Mouse (Mus musculus): ENCODE results near the gene Rims1. TPM values are rescaled to one million over a fixed set of nuclear protein-coding genes. Genes with fewer than 3 reads are reported as not detected.

Rims1 gene
- under 1 TPM; 0.96 TPM for total RNA-seq (2021)
- long read RNA-seq, experiment 1, partial matches to known transcripts: 1 of 2 reads
- long read RNA-seq, experiment 1, other reads (novel, unspliced or antisense): 1 of 2 reads
- long read RNA-seq, experiment 2, partial matches to known transcripts: 0 of 2 reads
- long read RNA-seq, experiment 2, other reads (novel, unspliced or antisense): 1 of 2 reads

DNA sequence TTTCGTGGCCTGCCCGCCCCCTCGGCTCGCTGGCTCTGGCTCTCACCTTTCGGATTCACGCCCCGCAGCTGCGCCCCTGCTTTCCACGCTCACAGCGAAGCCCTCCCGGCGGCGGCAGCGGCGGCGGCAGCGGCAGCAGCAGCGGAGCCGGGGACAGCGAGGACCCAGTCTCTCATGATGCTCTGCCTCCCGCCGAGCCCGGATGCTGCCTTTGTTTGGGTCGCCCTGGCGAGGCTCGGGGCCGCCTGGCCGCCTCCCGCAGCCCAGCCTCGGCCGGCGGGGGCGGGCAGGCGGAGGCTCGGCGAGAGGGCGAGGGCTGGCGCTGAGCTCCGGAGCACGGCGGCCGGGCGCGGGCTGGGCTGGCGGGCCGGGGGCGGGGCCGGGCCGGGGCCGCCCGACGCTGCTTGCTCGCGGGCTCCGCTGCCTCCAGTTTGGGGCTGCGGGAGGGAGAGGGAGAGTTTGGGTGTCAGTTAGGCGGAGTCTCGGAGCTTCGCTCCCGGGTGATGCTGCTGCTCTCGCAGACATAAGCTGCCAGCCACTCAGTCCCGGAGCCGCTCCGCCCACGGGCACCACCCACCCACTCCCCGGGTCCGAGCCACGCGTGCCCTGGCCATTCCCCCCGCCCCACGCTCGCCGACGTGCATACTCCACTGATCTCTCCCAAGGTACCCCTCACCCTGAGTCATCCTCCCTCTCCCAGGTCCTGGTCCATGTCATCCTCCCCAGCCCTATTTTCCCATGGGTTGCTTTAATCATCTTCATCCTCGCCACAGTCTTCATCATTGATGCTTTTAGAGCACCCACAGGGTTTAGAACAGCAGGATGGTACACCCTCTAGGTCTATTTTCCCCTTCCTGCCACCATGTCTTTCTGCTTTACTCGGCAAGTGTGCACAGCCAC, at the start of gene Rims1:
TSS of gene Rims1 (minus strand) at position 269 of the 900 bp plus-strand sequence.
- DNase-seq (ENCODE audit: low spot score in 2 of 2): peak; percentile 24 to 31

DNA sequence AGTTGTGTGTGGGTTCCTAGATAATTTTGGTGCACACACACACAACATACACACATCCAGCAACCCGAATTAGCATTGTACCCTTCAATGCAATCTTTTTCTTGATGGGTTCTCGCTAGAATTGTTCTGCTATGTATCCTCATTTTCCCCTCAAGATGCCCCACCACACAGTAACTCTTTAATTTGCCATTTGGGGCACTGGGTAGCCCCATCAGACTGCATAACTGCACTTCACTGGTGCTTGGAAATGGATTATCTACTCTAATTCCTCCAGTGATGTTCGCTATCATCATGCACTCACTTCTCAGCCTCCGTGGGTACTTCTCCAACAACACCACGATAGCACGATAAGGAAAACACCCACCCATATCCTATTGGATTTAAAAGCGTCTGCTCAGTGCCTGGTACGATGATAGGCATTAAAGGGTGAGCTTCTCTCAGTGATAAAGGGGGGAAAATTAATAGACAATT, 867 bp upstream of the Rims1 start:
- no peak for DNase-seq (ENCODE audit: low spot score in 2 of 2)

DNA sequence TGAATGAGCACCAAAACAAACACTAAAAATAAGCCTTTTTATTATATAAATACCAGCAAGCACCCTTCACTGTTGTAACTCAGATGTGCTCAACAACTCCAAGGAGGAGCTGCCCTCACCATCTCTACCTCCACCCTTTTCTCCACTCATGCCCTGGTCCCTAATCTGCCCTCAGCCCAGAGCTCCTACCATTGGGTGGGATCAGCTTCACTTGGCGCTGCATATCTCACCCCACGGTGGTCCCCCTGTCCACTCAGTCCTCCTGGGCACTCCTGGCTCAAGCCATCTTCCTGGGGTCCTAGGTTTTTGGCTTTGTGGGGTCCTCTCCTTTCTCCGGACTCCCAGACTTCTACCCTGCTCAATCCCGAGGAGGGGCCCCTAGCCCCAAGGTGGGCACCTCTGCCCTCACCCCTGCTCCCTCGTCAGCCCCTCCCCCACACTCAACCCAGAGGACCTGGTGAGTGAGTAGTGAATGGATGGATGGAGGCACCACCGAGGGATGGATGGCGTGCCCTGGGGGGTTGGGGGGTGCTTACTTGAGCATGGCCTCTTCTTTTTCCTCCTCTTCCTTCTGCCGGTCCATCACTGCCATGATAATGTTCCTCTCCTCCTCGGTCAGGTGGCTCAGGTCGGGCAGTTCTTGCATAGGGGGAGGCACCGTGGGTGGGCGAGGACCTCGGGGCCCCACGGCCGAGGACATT, 619 bp downstream of the Rims1 start:
- DNase-seq (ENCODE audit: low spot score in 2 of 2): peak in 1 of 2 experiments; percentile 26

DNA sequence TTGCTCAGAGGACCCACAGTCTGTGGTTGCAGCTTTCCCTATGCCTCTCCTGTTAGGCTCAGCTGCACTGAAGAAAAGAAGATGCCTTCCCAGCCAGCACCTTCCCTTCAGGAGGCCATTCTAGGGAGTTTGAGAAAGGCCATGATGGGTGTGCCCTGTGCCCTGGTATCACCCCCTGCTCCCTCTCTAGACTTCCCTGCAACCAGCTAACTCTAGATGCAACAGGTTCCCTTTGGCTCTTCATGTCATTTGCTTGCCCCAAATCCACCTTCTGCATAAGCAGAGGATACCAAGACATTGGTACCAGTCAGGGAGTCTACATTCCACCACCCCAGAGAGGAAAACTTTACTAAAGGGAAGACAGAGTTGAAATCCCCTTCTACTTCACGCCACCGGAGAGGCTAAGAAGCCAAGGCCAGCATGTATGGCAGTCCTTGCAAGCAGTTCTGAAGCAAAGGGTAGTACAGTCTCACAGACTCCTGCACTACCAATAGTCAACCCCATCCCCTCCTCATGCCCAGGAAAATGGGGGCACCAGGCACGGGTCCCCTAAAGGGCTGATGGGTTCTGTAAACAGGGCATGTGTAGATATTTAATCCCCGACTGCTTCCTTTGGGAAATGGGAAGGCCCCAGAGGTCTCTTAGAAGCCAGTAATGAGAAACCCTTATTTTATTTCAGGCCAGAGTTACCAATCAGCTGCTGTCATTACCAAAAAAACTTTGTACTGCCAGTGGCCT, 1.5 kb downstream of the Rims1 start:
- DNase-seq (ENCODE audit: low spot score in 2 of 2): no peak

DNA sequence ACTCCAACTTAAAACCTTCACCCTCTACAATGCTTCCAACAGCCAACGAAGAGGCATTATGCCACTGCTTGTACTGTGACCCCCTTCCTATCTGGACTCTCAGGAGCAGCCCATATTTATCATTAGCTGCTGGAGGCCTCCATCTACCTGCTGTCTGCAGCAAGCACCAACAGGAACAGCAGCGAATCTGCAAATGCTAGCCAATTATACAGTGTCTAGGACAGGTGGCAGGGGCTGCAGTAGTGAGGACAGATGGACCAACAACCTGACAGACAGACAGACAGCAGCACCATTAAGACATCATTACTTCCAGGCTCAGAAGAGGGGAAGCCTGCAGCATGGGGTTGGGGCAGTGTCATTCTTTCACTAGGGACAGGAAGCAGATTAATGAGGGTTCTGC, 2.3 kb downstream of the Rims1 start:
- no peak for DNase-seq (ENCODE audit: low spot score in 2 of 2)

DNA sequence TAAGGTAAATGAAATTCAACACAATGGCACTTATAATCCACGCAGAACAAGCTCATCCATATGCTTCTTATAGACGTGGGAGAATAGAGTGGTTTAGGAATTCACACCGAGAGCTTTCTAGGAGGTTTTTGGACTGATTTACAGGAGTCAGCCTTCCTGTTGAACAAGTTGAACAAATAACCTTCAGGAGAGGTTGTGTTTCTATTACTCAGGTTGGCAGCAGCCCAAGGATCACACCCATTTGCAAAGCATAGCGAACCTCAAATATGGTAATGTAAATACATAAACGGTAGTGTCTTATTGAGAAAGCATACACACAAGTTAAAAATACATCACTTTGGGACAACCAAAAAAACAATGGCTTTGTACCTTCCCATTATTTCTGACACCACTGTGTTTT, 5.5 kb downstream of the Rims1 start:
- DNase-seq (ENCODE audit: low spot score in 2 of 2): no peak

DNA sequence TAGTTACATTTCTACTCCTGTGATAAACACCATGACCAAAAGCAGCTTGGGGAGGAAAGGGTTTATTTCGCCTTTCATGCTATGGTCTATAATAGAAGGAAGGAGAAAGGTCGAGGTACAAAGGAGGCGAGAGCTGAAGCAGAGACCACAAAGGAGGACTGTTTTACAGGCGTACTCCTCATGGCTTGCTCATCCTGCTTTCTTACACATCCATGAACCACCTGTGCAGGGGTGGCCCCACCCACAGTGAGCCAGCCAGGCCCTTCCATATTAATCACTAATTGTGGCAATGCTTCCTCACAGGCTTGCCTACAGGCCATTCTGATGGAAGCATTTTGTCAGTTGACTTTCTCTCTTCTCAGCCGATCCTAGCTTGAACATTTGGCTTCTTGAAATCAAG, 8.7 kb downstream of the Rims1 start:
- no peak for DNase-seq (ENCODE audit: low spot score in 2 of 2)

DNA sequence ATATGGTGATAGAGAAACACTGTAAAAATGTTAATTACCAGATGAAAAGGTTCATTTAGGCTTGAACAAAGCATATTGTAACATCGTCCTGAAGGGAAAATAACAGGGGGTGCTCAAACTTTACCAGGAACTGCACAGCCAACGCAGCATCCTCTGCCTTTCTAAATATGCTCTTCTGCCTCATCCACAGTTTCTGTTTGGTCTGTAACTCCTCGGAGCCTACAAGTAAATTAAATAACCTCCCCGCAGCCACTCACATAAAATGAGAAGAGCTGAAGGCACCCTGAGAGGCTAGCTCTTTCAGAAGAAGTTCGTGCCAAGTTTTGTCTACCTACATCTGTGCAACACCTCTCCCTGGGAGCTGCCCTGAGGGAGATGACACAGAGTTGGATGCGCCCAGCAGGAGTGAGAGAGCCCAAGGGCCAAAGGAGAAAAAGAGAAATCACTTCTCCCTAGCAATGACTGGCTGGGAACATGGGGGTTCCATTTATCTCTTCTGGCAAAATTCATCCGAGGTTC, 16.3 kb downstream of the Rims1 start:
- DNase-seq (ENCODE audit: low spot score in 2 of 2): no peak

DNA sequence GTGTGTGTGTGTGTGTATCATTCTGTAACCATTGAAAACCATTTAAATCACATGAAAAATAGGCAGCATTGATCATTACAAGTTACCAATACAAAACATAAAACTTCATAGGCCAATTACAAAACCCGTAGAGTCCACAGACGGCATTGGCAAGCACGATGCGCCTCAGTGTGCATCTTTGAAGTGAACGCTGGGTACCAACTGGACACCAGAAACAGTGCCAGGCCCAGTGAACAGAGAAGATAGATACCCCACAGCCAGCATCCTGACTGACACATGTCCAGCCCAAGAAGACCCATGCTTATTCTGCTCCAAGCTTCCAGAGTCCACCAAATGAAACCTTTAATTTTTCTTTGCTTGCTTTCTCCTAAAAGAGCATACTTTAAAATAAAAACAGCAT, 18.2 kb downstream of the Rims1 start:
- no peak for DNase-seq (ENCODE audit: low spot score in 2 of 2)

DNA sequence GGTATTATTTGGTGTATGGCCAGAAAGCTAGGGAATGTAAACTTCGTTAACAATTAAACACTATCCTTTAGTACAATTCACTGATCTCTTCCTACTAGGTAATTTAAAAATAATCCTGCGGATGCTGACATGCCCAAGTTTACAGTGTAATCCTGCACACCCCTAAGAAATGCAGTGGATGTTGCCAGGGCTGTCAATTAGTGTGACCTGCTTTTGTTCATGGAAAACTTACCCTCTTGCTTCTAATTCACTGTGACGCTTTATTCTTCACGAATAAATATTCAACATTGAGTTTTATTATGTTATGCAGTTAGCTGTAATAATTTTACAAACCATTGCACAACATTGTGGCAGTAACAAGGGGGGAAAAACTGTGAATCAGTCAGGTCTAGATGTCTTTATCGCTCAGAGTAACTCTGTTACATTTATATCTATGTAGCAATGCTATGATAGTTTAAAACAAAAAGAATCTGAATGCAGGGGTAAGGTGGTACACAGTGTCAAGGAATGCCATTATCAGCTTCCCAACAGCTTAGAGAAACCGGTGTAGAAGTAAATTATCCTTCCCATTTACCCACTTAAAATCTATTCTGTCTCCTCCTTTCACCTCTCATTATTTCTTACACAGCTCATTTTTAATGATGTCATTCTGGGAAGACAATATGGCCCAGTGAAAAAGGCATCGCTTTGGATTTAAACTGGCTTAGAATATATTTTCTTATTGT, 35.1 kb downstream of the Rims1 start:
- DNase-seq (ENCODE audit: low spot score in 2 of 2): no peak

DNA sequence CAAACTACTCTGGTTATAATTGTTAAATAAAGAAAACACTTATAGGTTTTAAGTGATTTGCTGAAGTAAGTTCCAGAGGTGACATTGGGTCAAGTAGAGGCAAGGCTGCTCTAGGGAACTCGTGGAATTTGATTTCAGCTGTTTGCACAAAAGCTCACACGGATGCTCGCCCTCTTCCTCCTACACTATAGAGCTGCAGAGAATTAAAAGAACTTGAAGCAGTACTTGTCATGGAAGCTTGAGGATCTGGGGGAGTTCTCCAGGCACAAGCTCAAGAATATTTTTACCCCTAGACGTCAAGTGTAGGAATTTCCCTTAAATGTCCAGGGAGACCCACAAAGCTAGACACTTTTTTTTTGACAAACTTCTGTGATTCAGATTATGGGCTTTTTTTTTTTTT, 42.4 kb downstream of the Rims1 start:
- no peak for DNase-seq (ENCODE audit: low spot score in 2 of 2)

DNA sequence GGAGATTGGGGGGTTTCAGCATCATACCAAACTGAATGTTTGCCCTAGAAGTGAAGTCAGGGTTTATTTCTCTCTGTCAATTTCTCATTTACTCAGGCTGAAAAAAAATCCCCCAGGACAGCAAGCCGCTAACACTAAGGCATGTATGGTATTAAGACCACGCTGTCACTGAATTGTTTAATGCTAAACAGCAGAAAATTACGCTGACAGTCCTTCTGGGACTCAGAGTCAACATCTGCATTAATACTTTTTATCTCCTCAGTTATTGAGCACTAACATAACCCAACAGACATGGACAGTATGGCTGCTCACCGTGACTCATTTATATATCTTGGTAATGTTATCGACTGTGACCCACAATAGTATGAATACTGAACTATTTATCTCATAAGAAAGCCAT, 43.0 kb downstream of the Rims1 start:
- DNase-seq (ENCODE audit: low spot score in 2 of 2): no peak

DNA sequence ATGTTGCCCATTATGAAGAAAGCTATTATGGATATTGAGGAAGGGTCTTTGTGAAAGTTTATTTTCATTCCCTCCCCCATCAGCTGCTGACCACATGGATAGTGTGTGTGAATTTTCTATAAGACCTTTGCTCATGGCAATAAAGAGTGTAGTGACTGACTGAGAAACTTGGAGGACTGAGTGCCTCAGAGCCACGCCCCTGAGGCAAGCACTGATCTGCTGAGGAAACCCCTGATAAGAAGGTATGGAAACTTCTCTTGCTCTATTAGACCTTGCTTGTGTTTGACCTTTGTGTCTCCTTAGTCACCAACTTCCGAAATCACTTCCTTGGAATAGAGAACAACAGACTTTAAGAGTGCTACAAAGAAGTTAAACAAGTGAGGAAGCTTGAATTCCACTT, 55.3 kb downstream of the Rims1 start:
- DNase-seq (ENCODE audit: low spot score in 2 of 2): no peak

DNA sequence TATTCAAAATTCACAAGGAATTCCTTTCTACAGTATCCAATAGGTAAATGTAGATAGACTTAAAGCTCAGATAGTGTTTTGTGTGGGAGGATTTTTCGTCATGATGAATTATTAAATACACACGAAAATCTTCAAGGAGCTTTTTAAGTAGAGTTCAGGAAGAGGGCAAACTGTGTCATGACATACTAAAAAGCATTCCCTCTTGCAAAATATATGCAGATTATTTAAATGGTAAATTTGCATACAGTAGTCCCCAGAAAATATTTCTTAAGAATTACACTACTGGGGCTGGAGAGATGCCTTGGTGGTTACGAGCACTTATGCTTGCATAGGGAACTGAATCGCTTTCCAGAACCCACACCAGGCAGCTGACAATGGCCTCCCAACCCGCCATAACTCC, 61.1 kb downstream of the Rims1 start:
- no peak for DNase-seq (ENCODE audit: low spot score in 2 of 2)

DNA sequence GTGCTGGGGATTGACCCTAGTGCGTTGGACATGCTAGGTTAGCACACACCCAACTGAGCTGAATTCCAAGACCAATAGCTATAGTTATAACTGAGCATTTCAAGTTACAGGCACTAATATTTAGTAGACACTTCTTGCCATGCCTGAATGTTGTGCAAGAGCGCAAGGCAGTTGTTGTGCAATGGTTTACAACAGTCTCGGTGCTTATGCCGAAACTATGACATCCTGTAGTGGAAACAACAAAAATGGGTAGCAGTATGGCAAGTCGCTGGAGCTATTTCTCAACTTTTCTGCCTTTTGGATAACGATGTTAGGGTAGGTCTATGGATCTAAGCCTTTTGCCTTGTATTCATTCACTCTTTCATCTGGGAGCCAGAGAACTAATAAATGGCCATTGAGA, 68.3 kb downstream of the Rims1 start:
- DNase-seq (ENCODE audit: low spot score in 2 of 2): no peak

DNA sequence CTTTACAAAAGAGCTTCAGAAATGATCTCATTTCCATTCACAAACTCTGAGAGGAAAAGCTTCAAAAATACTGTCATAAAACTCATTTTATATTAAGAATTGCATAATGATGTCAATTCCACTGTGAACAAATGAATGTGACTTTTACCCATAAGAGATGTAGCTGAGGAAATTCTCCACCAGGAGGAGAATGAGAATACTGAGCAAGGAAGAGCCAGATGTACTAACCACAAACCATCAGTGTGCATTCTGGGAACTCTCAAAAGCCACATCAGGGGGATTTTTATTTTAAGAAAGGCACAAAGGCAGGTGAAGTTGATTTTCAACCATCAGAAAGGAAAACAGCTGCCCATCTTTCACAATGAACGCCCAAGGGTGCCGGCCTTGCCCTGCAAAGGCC, 71.4 kb downstream of the Rims1 start:
- DNase-seq (ENCODE audit: low spot score in 2 of 2): no peak

DNA sequence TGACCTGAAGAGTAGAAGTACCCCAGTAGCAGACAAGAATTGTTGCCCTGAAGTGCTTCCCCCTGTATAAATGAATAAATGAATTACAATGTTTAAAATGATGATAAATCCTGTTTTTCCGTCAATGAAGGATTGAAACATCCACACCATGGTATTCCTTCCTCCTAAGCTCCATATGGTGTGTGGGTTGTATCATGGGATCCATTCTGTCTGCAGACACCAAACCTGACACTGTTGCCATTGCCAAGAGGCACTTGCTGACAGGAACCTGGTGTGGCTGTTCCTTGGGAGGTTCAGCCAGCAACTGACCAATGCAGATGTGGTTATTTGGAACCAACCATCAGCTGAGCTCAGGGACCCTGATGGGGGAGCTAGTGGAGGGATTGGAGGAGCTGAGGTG, 72.5 kb downstream of the Rims1 start:
- no peak for DNase-seq (ENCODE audit: low spot score in 2 of 2)

DNA sequence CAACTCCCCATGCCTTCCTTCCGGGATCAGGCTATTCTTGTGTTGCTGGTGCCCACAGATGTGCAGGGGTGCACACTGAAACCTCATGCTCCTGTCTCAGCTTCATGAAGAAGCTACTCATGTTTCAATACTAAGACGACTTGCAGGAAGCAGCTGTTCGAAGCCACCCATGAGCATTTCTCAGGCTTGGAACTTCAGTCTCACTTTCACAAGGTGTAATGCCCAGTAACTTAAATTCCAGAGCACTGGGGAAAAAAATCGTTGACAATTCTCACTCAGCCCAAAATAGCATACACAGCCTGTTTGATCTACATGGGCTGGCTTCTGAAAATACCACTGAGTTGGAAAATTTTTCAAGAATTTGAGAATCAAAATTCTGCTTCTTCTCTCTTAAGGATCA, 77.6 kb downstream of the Rims1 start:
- DNase-seq (ENCODE audit: low spot score in 2 of 2): no peak

DNA sequence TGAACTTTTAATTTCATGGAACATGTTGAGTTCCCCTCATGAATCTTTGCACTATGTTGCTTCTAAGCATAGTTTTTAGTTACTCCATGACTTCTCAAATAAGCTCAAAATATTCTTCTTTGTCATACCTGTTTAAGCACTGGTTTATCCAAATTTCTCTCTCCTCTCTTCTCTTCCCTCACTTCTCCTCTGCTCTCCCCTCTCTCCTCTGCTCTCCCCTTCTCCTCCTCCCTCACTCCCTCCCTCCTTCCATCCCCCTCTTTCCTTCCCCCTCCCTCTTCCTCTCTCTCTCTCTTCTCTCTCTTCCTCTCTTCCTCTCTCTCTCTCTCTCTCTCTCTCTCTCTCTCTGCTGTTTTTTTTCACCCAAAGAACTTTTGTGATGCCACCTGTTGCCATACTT, 84.1 kb downstream of the Rims1 start:
- no peak for DNase-seq (ENCODE audit: low spot score in 2 of 2)

DNA sequence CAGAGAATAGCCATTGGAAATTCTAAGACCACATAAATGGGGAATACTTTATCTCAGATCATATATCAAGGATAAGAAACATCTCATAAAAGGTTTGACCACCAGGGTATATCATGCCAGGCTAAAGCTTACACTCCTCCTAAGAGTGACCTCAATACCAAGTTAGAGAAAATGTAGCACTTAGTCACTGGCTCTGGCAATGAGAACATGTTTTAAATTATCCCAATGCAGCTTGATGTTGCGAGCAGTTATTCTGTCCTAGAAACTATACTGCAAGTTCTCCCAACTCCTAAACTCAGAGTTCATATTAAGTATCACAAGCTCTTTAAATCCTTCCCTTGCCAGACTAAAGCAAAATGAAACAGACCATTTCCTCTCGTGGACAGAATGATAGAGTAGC, 85.1 kb downstream of the Rims1 start:
- DNase-seq (ENCODE audit: low spot score in 2 of 2): no peak

DNA sequence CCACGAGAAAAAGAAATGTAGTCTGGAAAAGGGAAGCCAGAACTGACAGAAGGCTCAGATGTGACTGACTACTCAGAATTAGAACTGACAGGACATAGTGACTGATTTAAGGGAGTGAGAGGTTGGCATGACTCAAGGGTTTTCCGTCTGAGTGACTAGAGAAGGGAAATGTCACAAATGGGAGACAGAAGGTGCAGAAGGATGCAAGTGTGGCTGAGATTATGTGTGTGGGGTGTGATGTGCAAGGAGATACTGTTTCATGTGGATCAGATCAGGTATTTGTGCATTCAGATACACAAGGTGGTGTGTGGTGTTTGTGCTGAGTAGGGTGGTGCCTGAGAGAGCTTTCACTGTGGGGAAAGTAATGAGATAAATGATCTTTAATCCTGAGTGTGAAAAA, 96.3 kb downstream of the Rims1 start:
- DNase-seq (ENCODE audit: low spot score in 2 of 2): no peak

All from gastrocnemius, postnatal 4 days (tissue).